Mouse (Mus musculus): ENCODE data around the gene Olfr1313. TPM values are rescaled to one million over a fixed set of nuclear protein-coding genes. Genes with fewer than 3 reads are reported as not detected.
"Not testable (repeated sequence)": the region's sequence is repeated elsewhere in the genome, so short reads cannot be mapped to it uniquely, and the experiment has no call there.

Gene Olfr1313
- not detected for total RNA-seq (2022)

- no peak for DNase-seq
These were observed at the start of gene Olfr1313 for GRCm38 (mm10) chr2:112077743-112078142. Gene Olfr1313, minus strand, starts transcription at chr2:112077843.

DNA sequence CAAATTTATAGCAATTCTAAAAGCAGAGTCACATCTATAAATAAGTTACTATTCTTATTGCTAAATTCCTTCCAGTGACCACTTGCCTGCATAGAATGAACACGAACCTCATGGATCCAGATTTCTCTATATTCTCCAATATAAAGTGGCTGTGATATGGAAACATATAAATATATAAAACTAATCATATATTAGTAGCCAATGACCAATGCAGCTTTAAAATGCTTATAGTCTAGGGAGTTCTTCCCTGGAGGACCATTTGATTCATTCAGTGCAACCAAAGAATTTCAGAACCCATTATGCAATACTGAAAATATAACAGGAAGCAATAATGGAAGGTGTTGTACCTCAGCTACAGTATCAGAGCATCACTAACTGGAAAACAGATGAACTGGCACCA lies 37.7 kb upstream of the Olfr1313 start, which contains the start of gene Olfr1315-ps1:
Olfr1315-ps1 (minus strand) TSS at position 101 of the 400 bp plus-strand sequence.
- no peak for DNase-seq

DNA sequence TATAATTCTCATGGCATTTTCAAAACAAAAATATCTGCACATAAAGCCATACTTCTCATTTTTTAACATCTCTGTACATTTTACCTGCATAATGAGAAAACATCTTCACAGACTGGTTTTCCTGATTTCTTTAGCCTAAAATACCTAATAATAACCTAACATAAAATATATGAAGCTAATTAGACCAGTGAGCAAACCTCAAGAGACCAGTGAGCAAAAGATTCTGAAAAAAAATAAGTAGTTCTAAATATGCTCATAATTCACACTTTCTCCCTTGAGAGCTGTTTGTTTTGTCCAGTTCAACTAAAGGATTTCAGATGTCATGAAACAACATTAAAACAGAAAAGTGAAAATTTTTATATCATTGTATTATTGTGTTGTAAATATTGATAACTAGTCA lies 19.0 kb upstream of the Olfr1313 start, which contains the start of gene Olfr1314:
Olfr1314 (minus strand) TSS at position 101 of the 400 bp plus-strand sequence.
- no peak for DNase-seq

- no peak for DNase-seq
These were observed 27.5 kb downstream of the Olfr1313 start, which contains the start of gene Olfr1312 for GRCm38 (mm10) chr2:112050138-112050537. Gene Olfr1312, minus strand, starts transcription at chr2:112050238.

DNA sequence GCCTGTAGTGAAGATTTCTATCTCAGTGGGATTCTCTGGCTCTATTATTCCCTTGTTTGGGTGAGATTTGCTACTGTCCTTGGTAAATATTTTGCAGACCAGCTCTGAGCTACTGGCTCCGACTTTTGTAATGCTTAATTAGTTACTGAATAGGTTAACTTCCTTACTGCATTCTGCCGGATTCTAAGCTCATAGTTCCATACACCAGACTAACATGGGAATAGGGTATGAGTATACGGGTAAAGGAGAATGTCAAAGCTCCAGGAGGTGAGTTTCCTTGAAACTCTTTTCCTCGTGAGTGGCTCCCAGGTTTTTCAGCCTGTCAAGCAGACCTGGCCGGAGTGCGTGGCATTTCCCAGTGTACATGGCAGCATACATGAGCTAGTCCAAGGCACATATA lies 50.7 kb downstream of the Olfr1313 start:
- not testable (repeated sequence) for DNase-seq

DNA sequence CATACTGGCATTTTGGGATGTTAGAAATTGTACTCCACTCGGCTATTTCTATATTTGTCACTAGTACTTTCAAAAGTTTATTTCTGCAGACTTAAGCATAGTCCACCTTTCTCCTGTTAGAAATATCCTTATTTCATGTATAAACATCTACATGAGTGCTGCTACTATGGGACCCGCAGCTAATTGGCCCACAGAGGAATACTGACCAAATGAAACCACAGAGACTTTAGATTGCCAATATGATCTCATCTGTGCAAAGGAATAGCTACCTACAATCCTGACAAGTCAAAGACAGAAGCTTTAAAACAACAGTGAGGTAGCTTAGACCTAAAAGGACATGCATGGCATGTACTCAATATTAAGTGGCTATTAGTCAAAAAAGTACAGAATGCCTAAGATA lies 53.3 kb downstream of the Olfr1313 start, which contains the start of gene Olfr1311:
Olfr1311 (minus strand) TSS at position 101 of the 400 bp plus-strand sequence.
- DNase-seq, result no peak

Other genes with a start within 250 kb of the Olfr1313 start
- gene Olfr1305, start 200.7 kb downstream of the Olfr1313 start, total RNA-seq (2022), result not detected
- gene Olfr1306, start 161.6 kb downstream of the Olfr1313 start, total RNA-seq (2022), result not detected
- gene Olfr1307, start 128.4 kb downstream of the Olfr1313 start, total RNA-seq (2022), result not detected
- not detected for gene Olfr1308, start 112.9 kb downstream of the Olfr1313 start, total RNA-seq (2022)
- not detected for gene Olfr1309, start 87.6 kb downstream of the Olfr1313 start, total RNA-seq (2022)
- not detected for gene Olfr1310, start 65.1 kb downstream of the Olfr1313 start, total RNA-seq (2022)
- not detected for gene Olfr1311, start 53.4 kb downstream of the Olfr1313 start, total RNA-seq (2022)
- not detected for gene Olfr1312, start 27.6 kb downstream of the Olfr1313 start, total RNA-seq (2022)
- gene Olfr1314, start 18.9 kb upstream of the Olfr1313 start, total RNA-seq (2022), result not detected
- gene Olfr1315-ps1, start 37.6 kb upstream of the Olfr1313 start, total RNA-seq (2022), result not detected
- not detected for gene Olfr1316, start 57.1 kb upstream of the Olfr1313 start, total RNA-seq (2022)
- gene Olfr1317, start 62.5 kb upstream of the Olfr1313 start, total RNA-seq (2022), result not detected
- gene Olfr1318, start 76.4 kb upstream of the Olfr1313 start, total RNA-seq (2022), result not detected
- 10 to 100 TPM in 1 of 4 experiments, 1 to 10 TPM in 3; 5.1 to 10.7 (median 7.1) TPM for gene Lpcat4, start 161.6 kb upstream of the Olfr1313 start, total RNA-seq (2022)
- gene Nutm1, start 181.4 kb upstream of the Olfr1313 start, total RNA-seq (2022), result under 1 TPM in 1 of 4 experiments, not detected in 3; 0.06 TPM
- gene Nop10, start 184.1 kb upstream of the Olfr1313 start, total RNA-seq (2022), result 100 to 1,000 TPM in 2 of 4 experiments, 10 to 100 TPM in 2; 77.3 to 151 (median 111) TPM
- gene Slc12a6, start 188.0 kb upstream of the Olfr1313 start, total RNA-seq (2022), result 10 to 100 TPM; 41.1 to 56.3 (median 49.1) TPM
- 1 to 10 TPM in 1 of 4 experiments, not detected in 3; 1.5 TPM for gene Gm21985, start 188.5 kb upstream of the Olfr1313 start, total RNA-seq (2022)

All from adrenal gland, adult 8-10 months (tissue).